Mouse (Mus musculus) ES-E14 (cell line): ENCODE results near the gene Arrb2. TPM values are rescaled to one million over a fixed set of nuclear protein-coding genes. Genes with fewer than 3 reads are reported as not detected.

Experiments used
- DNase-seq: peaks from one replicate; pipeline ENCODE4 v3.0.0-alpha.2; 2013; ENCODE audit warnings: low read depth, low spot score
- H3K27ac ChIP-seq: 2 replicates; pipeline ENCODE4 v1.5.1; 2012; ENCODE audit warnings: low read depth, mild to moderate bottlenecking, low read length, moderate library complexity, mixed read lengths; ENCODE audit not compliant: poor library complexity, insufficient read depth, severe bottlenecking
- H3K36me3 ChIP-seq: 2 replicates; pipeline ENCODE4 v1.6.1; 2012; ENCODE audit warnings: mild to moderate bottlenecking, low read length, moderate library complexity, mixed read lengths; ENCODE audit not compliant: control insufficient read depth, poor library complexity, insufficient read depth, severe bottlenecking
- H3K4me1 ChIP-seq, 2 experiments: fragments of 150-350 bp in 1 of 2; sonication (generic) in 1 of 2; 2 replicates each; pipeline ENCODE4 v1.6.1; 2012; ENCODE audit warnings: low read length in 2 of 2, mild to moderate bottlenecking in 1 of 2, mixed read lengths in 1 of 2; ENCODE audit not compliant: control insufficient read depth in 2 of 2, insufficient read depth in 2 of 2, poor library complexity in 1 of 2
- H3K4me3 ChIP-seq, 2 experiments: fragments of 150-350 bp in 1 of 2; sonication (generic) in 1 of 2; 2 replicates each; pipeline ENCODE4 v1.5.1; 2012; ENCODE audit warnings: low read length in 2 of 2, low read depth in 1 of 2, mild to moderate bottlenecking in 1 of 2, mixed read lengths in 1 of 2; ENCODE audit not compliant: insufficient read depth in 1 of 2, poor library complexity in 1 of 2, severe bottlenecking in 1 of 2
- H3K9ac ChIP-seq: 2 replicates; pipeline ENCODE4 v1.6.1; 2012; ENCODE audit warnings: low read depth, mild to moderate bottlenecking, low read length, mixed read lengths; ENCODE audit not compliant: poor library complexity, insufficient read depth, severe bottlenecking
- H3K9me3 ChIP-seq: fragments of 150-350 bp; sonication (generic); 2 replicates; pipeline ENCODE4 v1.6.1; 2012; ENCODE audit warnings: low read depth, mild to moderate bottlenecking, low read length; ENCODE audit not compliant: control insufficient read depth, insufficient read depth
- CHD2 ChIP-seq: IDR thresholded peaks from 2 replicates; pipeline ENCODE4 v1.6.1; 2014; ENCODE audit warnings: mild to moderate bottlenecking, low read depth, low read length, inconsistent platforms
- HCFC1 ChIP-seq: IDR thresholded peaks from 2 replicates; pipeline ENCODE4 v1.6.1; 2012; ENCODE audit warnings: low read length, inconsistent platforms, borderline replicate concordance; ENCODE audit not compliant: insufficient read depth
- MAFK ChIP-seq: IDR thresholded peaks from 2 replicates; pipeline ENCODE4 v1.6.1; 2014; ENCODE audit warnings: mild to moderate bottlenecking, low read depth, low read length, inconsistent platforms; ENCODE audit not compliant: insufficient read depth
- ZC3H11A ChIP-seq: IDR thresholded peaks from 2 replicates; pipeline ENCODE4 v1.6.1; 2012; ENCODE audit warnings: low read depth, mild to moderate bottlenecking, inconsistent platforms, low read length, borderline replicate concordance
- ZNF384 ChIP-seq: IDR thresholded peaks from 2 replicates; pipeline ENCODE4 v1.6.1; 2012; ENCODE audit warnings: low read depth, low read length, inconsistent platforms
- in situ Hi-C, 2 experiments: fragments of 600-800 bp; cut with MboI; formaldehyde crosslinking; loops; one replicate each; pipeline ENCODE4 v1.15.1; 2025; ENCODE audit warnings: low sequenced_read_pairs in 2 of 2, inconsistent platforms in 1 of 2; ENCODE audit not compliant: unreplicated experiment in 2 of 2
- total RNA-seq: library from RNA; depleted of rRNA; stranded (reverse); fragments of 300-350 nt; gene quantifications from 2 replicates; pipeline ENCODE4 v1.2.3, GENCODE M21; 2012

Arrb2 gene
- total RNA-seq, 1 experiment = 30.6 TPM

GRCm38 (mm10) chr11:70433569-70433943 is 1.1 kb downstream of the Arrb2 start:
- DNase-seq = no peak
- TF ChIP-seq MAFK = peak; percentile 84
- TF ChIP-seq HCFC1 = no peak
- no peak for TF ChIP-seq ZNF384
- TF ChIP-seq ZC3H11A = no peak
- no peak overlapping the region for H3K27ac ChIP-seq
- in situ Hi-C loops = no loop called here
- no peak overlapping the region; the same call in 1 of the 2 replicates for H3K9ac ChIP-seq
- H3K4me3 ChIP-seq = peak overlapping the region in 1 of 2 experiments; percentile 96; a peak in 1 of 4 replicates
- no peaks in the 10 kb centered on the region for H3K9me3 ChIP-seq
- peaks cover 23% of the 10 kb centered on the region for H3K36me3 ChIP-seq
- peaks cover 2 to 13% of the 10 kb centered on the region in 2 experiments; a peak in 2 of 4 replicates for H3K4me1 ChIP-seq

- TF ChIP-seq ZC3H11A = no peak
- no peak for TF ChIP-seq ZNF384
- no peak for TF ChIP-seq MAFK
- TF ChIP-seq CHD2 = no peak
- TF ChIP-seq HCFC1 = no peak
- Histone ChIP-seq H3K9ac (no peak overlapping the region; the same call in 1 of the 2 replicates), H3K9me3 (no peaks in the 10 kb centered on the region), H3K4me1 (peaks cover 2 to 13% of the 10 kb centered on the region in 2 experiments; a peak in 2 of 4 replicates), H3K27ac (no peak overlapping the region), H3K36me3 (peaks cover 25% of the 10 kb centered on the region), H3K4me3 (no peak overlapping the region)
- no peak for DNase-seq
- in situ Hi-C loops = no loop called here
These were observed 1.5 kb downstream of the Arrb2 start for GRCm38 (mm10) chr11:70433951-70434350.

- peaks cover 38% of the 10 kb centered on the region for H3K36me3 ChIP-seq
These were observed 3.0 kb downstream of the Arrb2 start for GRCm38 (mm10) chr11:70435476-70435875.

GRCm38 (mm10) chr11:70437426-70437825 is 5.0 kb downstream of the Arrb2 start:
- Histone ChIP-seq H3K4me1 (peaks cover 2 to 10% of the 10 kb centered on the region in 2 experiments; a peak in 2 of 4 replicates), H3K9me3 (no peaks in the 10 kb centered on the region), H3K4me3 (no peak overlapping the region), H3K27ac (no peak overlapping the region), H3K36me3 (peaks cover 46% of the 10 kb centered on the region), H3K9ac (no peak overlapping the region)
- DNase-seq = no peak
- in situ Hi-C loops = no loop called here
- TF ChIP-seq ZNF384 = no peak
- no peak for TF ChIP-seq CHD2
- no peak for TF ChIP-seq MAFK
- TF ChIP-seq HCFC1 = no peak
- TF ChIP-seq ZC3H11A = no peak

More at GRCm38 (mm10) chr11:70435476-70435875, 3.0 kb downstream of the Arrb2 start:
- no peak overlapping the region for H3K4me3 ChIP-seq
- in situ Hi-C loops = no loop called here
- H3K27ac ChIP-seq = no peak overlapping the region
- no peak overlapping the region for H3K9ac ChIP-seq
- no peaks in the 10 kb centered on the region for H3K9me3 ChIP-seq
- no peak for TF ChIP-seq MAFK
- TF ChIP-seq HCFC1 = no peak
- TF ChIP-seq CHD2 = no peak
- TF ChIP-seq ZC3H11A = no peak
- no peak for TF ChIP-seq ZNF384
- no peak for DNase-seq
- H3K4me1 ChIP-seq = peaks cover 2 to 13% of the 10 kb centered on the region in 2 experiments; a peak in 2 of 4 replicates
